Mouse (Mus musculus) limb, embryonic 11.5 days (tissue): Measurements from ENCODE around the gene Hexim2. TPM values are rescaled to one million over a fixed set of nuclear protein-coding genes. Genes with fewer than 3 reads are reported as not detected.

ENCODE experiments used
- ATAC-seq: fragments of 200-750 bp; cut with Nextera tagmentation; 2 replicates; pipeline ENCODE4 v1.8.0; 2017; ENCODE audit warnings: low read depth; ENCODE audit not compliant: insufficient number of reproducible peaks, low FRiP score, low TSS enrichment
- DNase-seq: peaks from one replicate; pipeline ENCODE4 v3.0.0-alpha.2; 2015; ENCODE audit warnings: low spot score
- H3K27ac ChIP-seq: fragments of 300-500 bp; sonication (generic); replicated peaks from 2 replicates; pipeline ENCODE4 v1.5.1; 2014; ENCODE audit warnings: low read depth, mild to moderate bottlenecking, low read length
- H3K27me3 ChIP-seq: fragments of 300-500 bp; sonication (generic); 2 replicates; pipeline ENCODE4 v1.6.1; 2014; ENCODE audit warnings: mild to moderate bottlenecking, low read length, mixed read lengths; ENCODE audit not compliant: control insufficient read depth, insufficient read depth
- H3K36me3 ChIP-seq: fragments of 300-500 bp; sonication (generic); 2 replicates; pipeline ENCODE4 v1.6.1; 2014; ENCODE audit warnings: mild to moderate bottlenecking, low read length, moderate library complexity, mixed read lengths; ENCODE audit not compliant: control insufficient read depth, insufficient read depth
- H3K4me1 ChIP-seq: fragments of 300-500 bp; sonication (generic); 2 replicates; pipeline ENCODE4 v1.6.1; 2014; ENCODE audit warnings: low read length, mixed read lengths; ENCODE audit not compliant: control insufficient read depth, insufficient read depth
- H3K4me2 ChIP-seq: fragments of 300-500 bp; sonication (generic); 2 replicates; pipeline ENCODE4 v1.6.1; 2014; ENCODE audit warnings: low read depth, mild to moderate bottlenecking, moderate library complexity; ENCODE audit not compliant: severe bottlenecking
- H3K4me3 ChIP-seq: fragments of 300-500 bp; sonication (generic); 2 replicates; pipeline ENCODE4 v1.5.1; 2014; ENCODE audit warnings: low read depth, low read length
- H3K9ac ChIP-seq: fragments of 300-500 bp; sonication (generic); 2 replicates; pipeline ENCODE4 v1.6.1; 2014; ENCODE audit warnings: mild to moderate bottlenecking, low read length
- H3K9me3 ChIP-seq: fragments of 300-500 bp; sonication (generic); 2 replicates; pipeline ENCODE4 v1.6.1; 2016; ENCODE audit warnings: low read length; ENCODE audit not compliant: control insufficient read depth
- WGBS: fragments of 180-500 bp; shearing (Covaris S2); extraction: QIAGEN DNeasy Blood & Tissue Kit; methylation state at CpG from one replicate; pipeline ENCODE4 v1.1.7; 2014; 5-methylcytosine and 5-hydroxymethylcytosine counted together
- polyA plus RNA-seq: library from polyadenylated mRNA; unstranded; fragments of >200 nt; fragmentation: Nextera tagmentation; extraction: Ambion mirVana; gene quantifications from 2 replicates; pipeline ENCODE4 v1.2.1, GENCODE M21; 2014

The Hexim2 gene
- polyA plus RNA-seq, 1 experiment from 2014 or later = 8.3 TPM

DNA sequence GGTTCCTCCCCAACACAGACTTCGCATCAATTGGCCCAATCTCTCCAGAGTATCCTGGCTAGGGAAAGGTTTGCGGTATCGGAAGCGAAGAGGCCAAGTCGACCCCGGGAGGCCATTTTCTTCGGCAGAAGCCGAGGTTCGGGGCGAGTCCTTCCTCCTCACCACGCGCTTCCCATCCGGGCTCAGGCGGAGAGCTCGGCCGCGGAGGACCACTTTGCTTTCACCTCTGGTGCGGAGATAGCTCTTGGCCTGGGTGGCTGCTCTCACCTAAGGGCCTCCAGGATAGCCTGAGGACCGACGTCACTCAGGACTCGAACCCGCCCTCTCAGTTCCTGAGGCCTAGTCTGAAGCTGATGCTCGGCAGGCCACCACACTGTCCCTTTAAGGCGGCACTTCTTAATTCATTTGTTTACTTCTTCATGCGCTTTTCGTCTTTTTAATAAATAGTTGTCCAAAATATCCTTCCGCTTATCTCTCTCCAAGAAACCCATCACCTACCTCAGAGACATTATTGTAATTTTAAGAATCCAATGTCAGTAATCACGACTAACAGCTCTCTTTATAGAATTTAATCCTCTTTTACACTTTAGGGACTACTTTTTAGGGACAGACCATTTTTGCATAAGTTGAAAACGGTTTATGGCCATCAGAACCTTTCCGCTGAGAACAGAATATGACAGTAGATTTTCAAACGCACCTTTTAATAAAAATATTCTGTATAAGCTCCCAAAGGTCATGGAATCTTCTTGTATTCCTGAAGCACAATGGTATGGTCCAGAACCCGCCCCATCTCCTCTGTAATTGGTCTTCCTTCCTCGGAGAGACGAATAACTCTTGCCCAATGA lies 16.8 kb upstream of the Hexim2 start:
- no peaks in the 10 kb centered on the region for H3K36me3 ChIP-seq
- peak overlapping the region; percentile 63 for H3K4me2 ChIP-seq
- DNase-seq (peak; percentile 85), ATAC-seq (peak; percentile 52; the same call in 1 of the 2 replicates)
- peak overlapping the region; percentile 75 for H3K27ac ChIP-seq
- no peaks in the 10 kb centered on the region for H3K9me3 ChIP-seq
- peaks cover 5% of the 10 kb centered on the region for H3K27me3 ChIP-seq
- H3K9ac ChIP-seq = peak overlapping the region; percentile 92
- WGBS = 1% methylated on average over 34 of the region's 34 CpGs
- H3K4me1 ChIP-seq = peaks cover 21% of the 10 kb centered on the region
- peak overlapping the region; percentile 65 for H3K4me3 ChIP-seq

DNA sequence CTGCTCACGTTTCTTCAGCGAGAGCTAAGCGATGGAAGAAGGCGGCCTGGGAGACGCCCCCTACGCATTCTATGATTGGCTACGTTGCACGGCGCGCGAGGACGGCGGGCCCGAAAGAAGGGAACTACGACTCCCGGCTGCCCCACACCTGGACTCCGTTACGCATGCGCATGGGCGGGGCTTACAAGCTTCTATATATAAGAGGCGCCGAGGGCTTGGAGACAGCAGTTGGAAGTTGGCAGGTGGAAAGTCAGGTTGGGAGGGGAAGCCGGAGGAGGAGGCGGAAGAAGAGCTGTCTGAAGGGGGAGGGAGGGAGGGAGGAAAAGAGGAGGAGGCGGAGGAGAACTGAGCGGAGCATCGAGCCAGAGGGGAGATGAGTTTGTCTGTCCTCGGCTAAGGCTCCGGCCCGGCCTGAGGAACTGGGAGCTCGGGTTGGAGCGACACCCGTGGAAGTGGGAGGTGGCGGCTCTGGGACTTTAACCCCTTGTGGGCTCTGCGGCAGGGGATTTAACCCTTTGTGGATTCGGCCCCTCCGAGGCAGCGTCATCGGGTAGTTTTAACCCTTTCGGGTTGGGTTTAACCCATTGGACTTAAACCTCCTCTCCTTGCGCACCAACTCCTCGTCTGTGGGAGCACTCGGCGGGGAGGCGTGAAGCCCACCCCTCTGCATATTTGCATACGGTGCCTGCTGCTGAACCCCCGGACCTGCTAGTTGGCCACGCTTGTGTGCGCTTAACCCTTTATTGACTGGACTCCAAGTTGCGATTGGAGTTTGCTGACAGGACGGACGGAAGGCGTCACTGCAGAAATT lies 16.0 kb upstream of the Hexim2 start, which contains the start of gene Hexim1:
TSS of gene Hexim1 (plus strand) at position 224 of the 811 bp plus-strand sequence.
- Histone ChIP-seq H3K36me3 (no peaks in the 10 kb centered on the region), H3K4me3 (peak within 1 kb of the TSS; percentile 65), H3K9ac (peak within 1 kb of the TSS; percentile 92), H3K9me3 (no peaks in the 10 kb centered on the region), H3K4me1 (peaks cover 20% of the 10 kb centered on the region), H3K27ac (peak within 1 kb of the TSS; percentile 75), H3K27me3 (peaks cover 4% of the 10 kb centered on the region; the same call in 1 of the 2 replicates), H3K4me2 (peak within 1 kb of the TSS; percentile 79)
- ATAC-seq (peak; percentile 91), DNase-seq (peak; percentile 100)
- WGBS = under 1% methylated on average over 53 of the region's 53 CpGs

DNA sequence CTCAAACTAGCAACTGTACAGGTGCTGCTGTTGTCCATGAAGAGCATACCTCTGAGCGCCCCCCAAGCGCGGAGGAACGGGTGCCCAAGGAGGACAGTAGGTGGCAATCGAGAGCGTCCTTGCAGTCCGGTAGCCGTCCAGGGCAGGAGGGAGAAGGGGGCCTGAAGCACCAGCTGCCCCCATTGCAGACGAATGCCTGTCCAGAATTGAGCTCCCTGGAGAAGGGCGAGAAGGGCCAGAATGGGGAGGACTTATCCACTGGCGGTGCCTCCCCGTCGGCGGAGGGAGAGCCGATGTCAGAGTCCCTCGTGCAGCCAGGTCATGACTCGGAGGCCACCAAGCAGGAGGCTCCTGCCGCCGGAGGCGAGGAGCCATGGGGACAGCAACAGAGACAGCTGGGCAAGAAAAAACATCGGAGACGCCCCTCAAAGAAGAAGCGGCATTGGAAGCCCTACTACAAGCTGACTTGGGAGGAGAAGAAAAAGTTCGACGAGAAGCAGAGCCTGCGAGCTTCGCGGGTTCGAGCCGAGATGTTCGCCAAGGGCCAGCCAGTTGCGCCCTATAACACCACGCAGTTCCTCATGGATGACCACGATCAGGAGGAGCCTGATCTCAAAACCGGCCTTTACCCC lies 15.2 kb upstream of the Hexim2 start:
- WGBS = 0% methylated on average over 35 of the region's 35 CpGs
- Histone ChIP-seq H3K4me2 (peak overlapping the region; percentile 79), H3K27ac (no peak overlapping the region; the same call in 1 of the 2 replicates), H3K4me3 (peak overlapping the region; percentile 65), H3K4me1 (peaks cover 16% of the 10 kb centered on the region), H3K36me3 (no peaks in the 10 kb centered on the region), H3K9me3 (no peaks in the 10 kb centered on the region), H3K27me3 (0 out of 2 replicates have a peak, but pooled peaks cover 2% of the 10 kb centered on the region), H3K9ac (peak overlapping the region; percentile 27)
- peak; percentile 76 for DNase-seq
- ATAC-seq = peak; percentile 19; the same call in 1 of the 2 replicates

GRCm38 (mm10) chr11:103117591-103118009 lies 14.6 kb upstream of the Hexim2 start:
- H3K27me3 ChIP-seq = 0 out of 2 replicates have a peak, but pooled peaks cover 2% of the 10 kb centered on the region
- no peaks in the 10 kb centered on the region for H3K9me3 ChIP-seq
- H3K36me3 ChIP-seq = no peaks in the 10 kb centered on the region
- peaks cover 11% of the 10 kb centered on the region; the same call in 1 of the 2 replicates for H3K4me1 ChIP-seq
- DNase-seq = no peak
- peak overlapping the region; percentile 65 for H3K4me3 ChIP-seq
- peak overlapping the region; percentile 79 for H3K4me2 ChIP-seq
- ATAC-seq = no peak
- peak overlapping the region; percentile 27 for H3K9ac ChIP-seq
- WGBS = under 1% methylated on average over 38 of the region's 38 CpGs
- H3K27ac ChIP-seq = no peak overlapping the region

DNA sequence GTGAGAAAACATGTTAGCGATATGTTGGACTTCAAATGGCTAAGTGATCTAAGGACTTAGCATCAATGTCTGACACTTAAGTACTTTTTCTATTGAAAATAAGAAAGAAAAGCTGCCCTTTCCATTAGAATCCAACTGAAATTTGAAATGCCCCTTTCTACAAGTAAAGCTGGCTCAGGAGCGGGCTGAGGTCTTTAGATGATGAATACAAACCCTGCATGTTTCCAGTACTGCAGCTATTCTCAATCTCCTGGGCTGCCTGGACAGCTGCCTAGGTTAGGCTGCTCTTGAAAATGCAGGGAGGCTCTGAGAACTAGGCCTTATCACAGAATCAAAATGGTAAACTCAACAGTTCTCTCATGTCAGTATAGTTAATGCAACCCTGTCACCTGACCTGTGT lies 13.4 kb upstream of the Hexim2 start:
- Histone ChIP-seq H3K9ac (no peak overlapping the region), H3K4me1 (peaks cover 11% of the 10 kb centered on the region; the same call in 1 of the 2 replicates), H3K27ac (no peak overlapping the region), H3K9me3 (no peaks in the 10 kb centered on the region), H3K4me3 (no peak overlapping the region), H3K36me3 (no peaks in the 10 kb centered on the region), H3K4me2 (no peak overlapping the region), H3K27me3 (no peaks in the 10 kb centered on the region)
- WGBS = 91% methylated on average over 2 of the region's 2 CpGs
- no peak for ATAC-seq
- DNase-seq = no peak

GRCm38 (mm10) chr11:103119609-103120008 lies 12.6 kb upstream of the Hexim2 start:
- no peak overlapping the region for H3K27ac ChIP-seq
- no peaks in the 10 kb centered on the region for H3K36me3 ChIP-seq
- H3K4me3 ChIP-seq = no peak overlapping the region
- DNase-seq (no peak), ATAC-seq (no peak)
- no peak overlapping the region for H3K9ac ChIP-seq
- no peaks in the 10 kb centered on the region for H3K9me3 ChIP-seq
- H3K27me3 ChIP-seq = no peaks in the 10 kb centered on the region
- WGBS = 69% methylated on average over 5 of the region's 5 CpGs
- peaks cover 7% of the 10 kb centered on the region; the same call in 1 of the 2 replicates for H3K4me1 ChIP-seq
- no peak overlapping the region for H3K4me2 ChIP-seq

DNA sequence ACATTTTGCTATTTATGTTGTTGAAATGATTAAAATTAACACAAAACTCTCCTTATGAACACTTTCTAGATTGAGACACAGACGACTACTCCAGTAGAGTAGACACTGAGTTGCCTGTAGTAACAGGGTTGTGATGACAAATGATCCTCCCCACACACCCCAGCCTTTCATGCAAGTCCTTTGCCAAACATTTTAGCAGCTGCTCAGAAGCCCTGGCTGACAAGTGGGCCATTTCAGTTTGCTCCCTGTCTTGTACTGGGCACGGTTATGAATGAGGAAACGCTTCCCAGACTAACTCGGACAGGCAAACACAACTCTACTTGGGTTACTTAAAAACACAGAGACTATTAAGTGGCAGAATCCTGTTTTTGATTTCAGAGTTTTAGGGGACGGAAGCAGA lies 11.9 kb upstream of the Hexim2 start:
- Histone ChIP-seq H3K4me3 (no peak overlapping the region), H3K9me3 (no peaks in the 10 kb centered on the region), H3K4me2 (no peak overlapping the region), H3K36me3 (no peaks in the 10 kb centered on the region), H3K27ac (no peak overlapping the region), H3K27me3 (no peaks in the 10 kb centered on the region), H3K9ac (no peak overlapping the region), H3K4me1 (0 out of 2 replicates have a peak, but pooled peaks cover 4% of the 10 kb centered on the region)
- no peak for ATAC-seq
- DNase-seq = no peak
- 78% methylated on average over 5 of the region's 5 CpGs for WGBS
